Mouse (Mus musculus) liver, adult 2 months (tissue): Measurements from ENCODE around the gene Ccdc82.

Experiments used
- CTCF ChIP-seq: fragments of 200-500 bp; IDR thresholded peaks from 2 replicates; pipeline ENCODE4 v1.5.1; 2011; ENCODE audit warnings: low read depth, low read length, control low read depth
- POLR2A ChIP-seq: fragments of 200-500 bp; IDR thresholded peaks from 2 replicates; pipeline ENCODE4 v1.6.1; 2011; ENCODE audit warnings: low read length, control low read depth; ENCODE audit not compliant: insufficient read depth; ENCODE audit errors: extremely low read depth

GRCm38 (mm10) chr9:13299190-13299589 lies 52.4 kb downstream of the Ccdc82 start:
- no peak for TF ChIP-seq CTCF
- no peak for TF ChIP-seq POLR2A
